Mouse (Mus musculus): ENCODE measurements at regions not wholly inside any gene's neighbourhood (a gene's known extent, or its start where the extent isn't known, plus 50 kb on each side); places are given as distances from the start of the nearest gene placed in this dataset.

- 22% methylated on average over 5 of the region's 5 CpGs for WGBS
- Histone ChIP-seq H3K4me2 (replicated peaks; ENCODE audit: low read depth, low read length) (no peak overlapping the region), H3K27ac (ENCODE audit: low read length) (no peak overlapping the region), H3K9me3 (ENCODE audit: low read length) (no peaks in the 10 kb centered on the region), H3K36me3 (ENCODE audit: insufficient read depth, low read length) (no peaks in the 10 kb centered on the region), H3K4me1 (ENCODE audit: insufficient read depth, low read depth, low read length) (no peaks in the 10 kb centered on the region), H3K9ac (replicated peaks; ENCODE audit: low read depth) (no peak overlapping the region), H3K4me3 (ENCODE audit: low read depth, low read length) (no peak overlapping the region), H3K27me3 (replicated peaks; ENCODE audit: insufficient read depth, low read length) (no peaks in the 10 kb centered on the region)
- TF ChIP-seq CTCF (IDR thresholded peaks at IDR 0.05), result no peak
- DNase-seq (ENCODE audit: low spot score), result no peak
- no peak for ATAC-seq
Measured at GRCm38 (mm10) chr3:147347278-147348039, 495.3 kb downstream of the Ttll7 start.

- H3K9ac ChIP-seq (replicated peaks; ENCODE audit: low read depth), result no peak overlapping the region
- no peaks in the 10 kb centered on the region for H3K4me1 ChIP-seq (ENCODE audit: insufficient read depth, low read depth, low read length)
- no peaks in the 10 kb centered on the region for H3K36me3 ChIP-seq (ENCODE audit: insufficient read depth, low read length)
- H3K27me3 ChIP-seq (replicated peaks; ENCODE audit: insufficient read depth, low read length), result no peaks in the 10 kb centered on the region
- DNase-seq (ENCODE audit: low spot score) (no peak), ATAC-seq (no peak)
- H3K4me2 ChIP-seq (replicated peaks; ENCODE audit: low read depth, low read length), result no peak overlapping the region
- TF ChIP-seq EP300 (IDR thresholded peaks at IDR 0.05), result no peak
- no peak for TF ChIP-seq CTCF (IDR thresholded peaks at IDR 0.05)
- 85% methylated on average over 5 of the region's 5 CpGs for WGBS
- no peak overlapping the region for H3K27ac ChIP-seq (ENCODE audit: low read length)
- no peak overlapping the region for H3K4me3 ChIP-seq (ENCODE audit: low read depth, low read length)
- H3K9me3 ChIP-seq (ENCODE audit: low read length), result no peaks in the 10 kb centered on the region
Measured at GRCm38 (mm10) chr3:147387077-147387476, 534.9 kb downstream of the Ttll7 start.

- Histone ChIP-seq H3K4me3 (ENCODE audit: low read depth, low read length) (no peak overlapping the region), H3K27ac (ENCODE audit: low read length) (no peak overlapping the region), H3K4me1 (ENCODE audit: insufficient read depth, low read depth, low read length) (no peaks in the 10 kb centered on the region), H3K4me2 (replicated peaks; ENCODE audit: low read depth, low read length) (no peak overlapping the region), H3K36me3 (ENCODE audit: insufficient read depth, low read length) (no peaks in the 10 kb centered on the region), H3K9me3 (ENCODE audit: low read length) (no peaks in the 10 kb centered on the region), H3K9ac (replicated peaks; ENCODE audit: low read depth) (no peak overlapping the region), H3K27me3 (replicated peaks; ENCODE audit: insufficient read depth, low read length) (no peaks in the 10 kb centered on the region)
- no peak for DNase-seq (ENCODE audit: low spot score)
- TF ChIP-seq CTCF (IDR thresholded peaks at IDR 0.05) (no peak), EP300 (IDR thresholded peaks at IDR 0.05) (no peak)
- 75% methylated on average over 8 of the region's 8 CpGs for WGBS
- no peak for ATAC-seq
Measured at GRCm38 (mm10) chr3:147398298-147398697, 546.1 kb downstream of the Ttll7 start.

- Histone ChIP-seq H3K4me1 (ENCODE audit: insufficient read depth, low read depth, low read length) (no peaks in the 10 kb centered on the region), H3K4me3 (ENCODE audit: low read depth, low read length) (no peak overlapping the region), H3K36me3 (ENCODE audit: insufficient read depth, low read length) (no peaks in the 10 kb centered on the region), H3K9me3 (ENCODE audit: low read length) (no peaks in the 10 kb centered on the region), H3K27me3 (replicated peaks; ENCODE audit: insufficient read depth, low read length) (no peaks in the 10 kb centered on the region), H3K9ac (replicated peaks; ENCODE audit: low read depth) (no peak overlapping the region), H3K4me2 (replicated peaks; ENCODE audit: low read depth, low read length) (no peak overlapping the region), H3K27ac (ENCODE audit: low read length) (no peak overlapping the region)
- no peak for DNase-seq (ENCODE audit: low spot score)
- TF ChIP-seq CTCF (IDR thresholded peaks at IDR 0.05) (no peak), EP300 (IDR thresholded peaks at IDR 0.05) (no peak)
- 67% methylated on average over 4 of the region's 4 CpGs for WGBS
- no peak for ATAC-seq
Measured at GRCm38 (mm10) chr3:147412274-147412673, 560.1 kb downstream of the Ttll7 start.

GRCm38 (mm10) chr3:147416926-147417325 lies 564.8 kb downstream of the Ttll7 start:
- DNase-seq (ENCODE audit: low spot score) (no peak), ATAC-seq (no peak)
- Histone ChIP-seq H3K36me3 (ENCODE audit: insufficient read depth, low read length) (no peaks in the 10 kb centered on the region), H3K27me3 (replicated peaks; ENCODE audit: insufficient read depth, low read length) (no peaks in the 10 kb centered on the region), H3K9ac (replicated peaks; ENCODE audit: low read depth) (no peak overlapping the region), H3K4me1 (ENCODE audit: insufficient read depth, low read depth, low read length) (no peaks in the 10 kb centered on the region), H3K4me3 (ENCODE audit: low read depth, low read length) (no peak overlapping the region), H3K27ac (ENCODE audit: low read length) (no peak overlapping the region), H3K4me2 (replicated peaks; ENCODE audit: low read depth, low read length) (no peak overlapping the region), H3K9me3 (ENCODE audit: low read length) (no peaks in the 10 kb centered on the region)
- TF ChIP-seq CTCF (IDR thresholded peaks at IDR 0.05) (no peak), EP300 (IDR thresholded peaks at IDR 0.05) (no peak)
- 26% methylated on average over 3 of the region's 3 CpGs for WGBS

GRCm38 (mm10) chr3:147419129-147419528 lies 567.0 kb downstream of the Ttll7 start:
- no peaks in the 10 kb centered on the region for H3K36me3 ChIP-seq (ENCODE audit: insufficient read depth, low read length)
- H3K4me3 ChIP-seq (ENCODE audit: low read depth, low read length), result no peak overlapping the region
- DNase-seq (ENCODE audit: low spot score) (peak; percentile 7), ATAC-seq (no peak)
- no peak overlapping the region for H3K9ac ChIP-seq (replicated peaks; ENCODE audit: low read depth)
- TF ChIP-seq EP300 (IDR thresholded peaks at IDR 0.05) (no peak), CTCF (IDR thresholded peaks at IDR 0.05) (no peak)
- H3K27ac ChIP-seq (ENCODE audit: low read length), result no peak overlapping the region
- H3K4me2 ChIP-seq (replicated peaks; ENCODE audit: low read depth, low read length), result no peak overlapping the region
- no peaks in the 10 kb centered on the region for H3K27me3 ChIP-seq (replicated peaks; ENCODE audit: insufficient read depth, low read length)
- WGBS, result 39% methylated on average over 3 of the region's 3 CpGs
- H3K4me1 ChIP-seq (ENCODE audit: insufficient read depth, low read depth, low read length), result no peaks in the 10 kb centered on the region
- H3K9me3 ChIP-seq (ENCODE audit: low read length), result no peaks in the 10 kb centered on the region
